Mouse (Mus musculus) limb, embryonic 10.5 days (tissue): Measurements from ENCODE around the gene Rhof. TPM values are rescaled to one million over a fixed set of nuclear protein-coding genes. Genes with fewer than 3 reads are reported as not detected.

ENCODE experiments used
- DNase-seq: peaks from one replicate; pipeline ENCODE4 v3.0.0-alpha.2; 2017; ENCODE audit warnings: low spot score
- H3K27ac ChIP-seq: fragments of 300-500 bp; sonication (generic); 2 replicates; pipeline ENCODE4 v1.5.1; 2016; ENCODE audit warnings: mild to moderate bottlenecking
- H3K27me3 ChIP-seq: fragments of 300-500 bp; sonication (generic); 2 replicates; pipeline ENCODE4 v1.6.1; 2016; ENCODE audit warnings: low read depth, mild to moderate bottlenecking; ENCODE audit not compliant: poor library complexity, severe bottlenecking
- H3K36me3 ChIP-seq: fragments of 300-500 bp; sonication (generic); 2 replicates; pipeline ENCODE4 v1.6.1; 2016; ENCODE audit warnings: mild to moderate bottlenecking, moderate library complexity
- H3K4me1 ChIP-seq: fragments of 300-500 bp; sonication (generic); 2 replicates; pipeline ENCODE4 v1.6.1; 2016
- H3K4me3 ChIP-seq: fragments of 300-500 bp; sonication (generic); 2 replicates; pipeline ENCODE4 v1.5.1; 2016; ENCODE audit warnings: mild to moderate bottlenecking, moderate library complexity
- H3K9me3 ChIP-seq: fragments of 300-500 bp; sonication (generic); replicated peaks from 2 replicates; pipeline ENCODE4 v1.6.1; 2016; ENCODE audit warnings: mild to moderate bottlenecking
- WGBS: fragments of 180-500 bp; shearing (Covaris S2); methylation state at CpG from one replicate; pipeline ENCODE4 v1.1.7; 2016; 5-methylcytosine and 5-hydroxymethylcytosine counted together
- polyA plus RNA-seq: library from polyadenylated mRNA; unstranded; fragments of >200 nt; fragmentation: Nextera tagmentation; extraction: Ambion mirVana; gene quantifications from 2 replicates; pipeline ENCODE4 v1.2.1, GENCODE M21; 2016

Gene Rhof
- polyA plus RNA-seq, 1 experiment from 2014 or later, result 2.0 TPM

DNA sequence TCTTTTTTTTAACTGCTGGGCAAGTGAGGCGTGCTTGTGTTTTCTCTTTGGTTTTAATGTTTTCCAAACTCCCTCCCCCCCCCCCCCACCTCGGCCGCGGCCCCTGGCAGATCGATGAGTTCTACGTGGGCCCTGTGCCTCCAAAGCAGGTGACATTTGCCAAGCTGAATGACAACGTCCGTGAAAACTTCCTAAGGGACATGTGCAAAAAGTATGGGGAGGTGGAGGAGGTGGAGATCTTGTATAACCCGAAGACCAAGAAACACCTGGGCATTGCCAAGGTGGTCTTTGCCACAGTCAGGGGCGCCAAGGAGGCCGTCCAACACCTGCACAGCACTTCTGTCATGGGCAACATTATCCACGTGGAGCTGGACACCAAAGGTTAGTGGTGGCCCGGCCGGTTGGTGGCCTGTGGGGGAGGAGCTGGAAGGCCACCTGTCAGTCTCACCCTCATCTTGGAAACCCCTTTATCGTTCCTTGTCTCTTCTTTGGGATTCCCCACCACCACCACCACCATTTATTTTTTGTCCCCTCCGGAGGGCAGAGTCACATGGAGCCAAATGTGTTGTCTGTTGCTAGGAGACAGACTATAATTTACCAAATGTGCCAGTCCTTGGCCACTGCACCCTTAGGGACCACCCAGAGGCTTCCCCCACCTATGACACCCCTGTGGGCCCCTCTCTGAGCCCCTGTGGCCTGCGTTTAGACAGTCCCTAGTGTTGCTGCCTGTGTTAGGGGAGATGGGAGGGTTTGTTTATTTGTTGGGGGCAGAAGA, 11.7 kb upstream of the Rhof start:
- DNase-seq, result peak; percentile 46
- Histone ChIP-seq H3K9me3 (no peaks in the 10 kb centered on the region), H3K4me1 (peaks cover 52% of the 10 kb centered on the region), H3K27ac (peak overlapping the region; percentile 100; the same call in 1 of the 2 replicates), H3K36me3 (peaks cover 51% of the 10 kb centered on the region), H3K27me3 (no peaks in the 10 kb centered on the region), H3K4me3 (peak overlapping the region; percentile 99)
- 8% methylated on average over 17 of the region's 17 CpGs for WGBS

DNA sequence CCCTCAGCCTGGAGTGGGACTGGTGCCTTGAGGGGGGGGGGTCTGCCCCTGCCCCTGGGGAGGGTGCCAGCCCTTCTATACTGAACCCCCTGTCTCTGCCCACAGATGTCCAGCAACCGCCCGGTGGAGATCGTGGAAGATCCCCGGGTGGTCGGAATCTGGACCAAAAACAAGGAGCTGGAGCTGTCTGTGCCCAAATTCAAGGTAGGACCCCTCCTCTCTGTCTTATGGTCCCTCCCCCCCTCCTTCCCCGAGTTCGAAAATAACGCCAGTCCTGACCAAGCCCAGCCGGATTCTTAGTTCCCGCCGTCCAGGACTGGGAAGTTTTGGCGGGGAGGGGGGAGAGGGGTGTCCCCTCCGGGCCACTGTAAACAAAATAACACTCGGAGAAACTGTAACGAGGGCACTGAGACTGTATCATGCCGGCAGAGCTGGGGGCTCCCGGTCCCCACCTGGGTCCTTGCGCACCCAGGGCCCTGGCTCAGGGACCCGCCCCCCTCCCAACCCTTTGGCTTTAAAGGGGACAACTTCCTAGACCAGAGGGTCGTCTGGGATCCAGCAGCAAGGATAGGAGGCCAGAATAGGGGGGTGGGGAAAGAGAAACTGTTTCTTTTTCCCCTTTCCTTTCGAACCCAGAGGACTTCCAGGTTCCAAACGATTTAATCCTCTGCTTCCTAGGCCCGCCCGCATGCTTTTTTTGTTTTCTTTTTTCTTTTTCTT, 10.9 kb upstream of the Rhof start:
- H3K36me3 ChIP-seq, result peaks cover 44% of the 10 kb centered on the region
- H3K27ac ChIP-seq, result peak overlapping the region; percentile 100
- peaks cover 49% of the 10 kb centered on the region for H3K4me1 ChIP-seq
- H3K27me3 ChIP-seq, result no peaks in the 10 kb centered on the region
- peak; percentile 65 for DNase-seq
- H3K4me3 ChIP-seq, result peak overlapping the region; percentile 99
- 2% methylated on average over 24 of the region's 24 CpGs for WGBS
- no peaks in the 10 kb centered on the region for H3K9me3 ChIP-seq

DNA sequence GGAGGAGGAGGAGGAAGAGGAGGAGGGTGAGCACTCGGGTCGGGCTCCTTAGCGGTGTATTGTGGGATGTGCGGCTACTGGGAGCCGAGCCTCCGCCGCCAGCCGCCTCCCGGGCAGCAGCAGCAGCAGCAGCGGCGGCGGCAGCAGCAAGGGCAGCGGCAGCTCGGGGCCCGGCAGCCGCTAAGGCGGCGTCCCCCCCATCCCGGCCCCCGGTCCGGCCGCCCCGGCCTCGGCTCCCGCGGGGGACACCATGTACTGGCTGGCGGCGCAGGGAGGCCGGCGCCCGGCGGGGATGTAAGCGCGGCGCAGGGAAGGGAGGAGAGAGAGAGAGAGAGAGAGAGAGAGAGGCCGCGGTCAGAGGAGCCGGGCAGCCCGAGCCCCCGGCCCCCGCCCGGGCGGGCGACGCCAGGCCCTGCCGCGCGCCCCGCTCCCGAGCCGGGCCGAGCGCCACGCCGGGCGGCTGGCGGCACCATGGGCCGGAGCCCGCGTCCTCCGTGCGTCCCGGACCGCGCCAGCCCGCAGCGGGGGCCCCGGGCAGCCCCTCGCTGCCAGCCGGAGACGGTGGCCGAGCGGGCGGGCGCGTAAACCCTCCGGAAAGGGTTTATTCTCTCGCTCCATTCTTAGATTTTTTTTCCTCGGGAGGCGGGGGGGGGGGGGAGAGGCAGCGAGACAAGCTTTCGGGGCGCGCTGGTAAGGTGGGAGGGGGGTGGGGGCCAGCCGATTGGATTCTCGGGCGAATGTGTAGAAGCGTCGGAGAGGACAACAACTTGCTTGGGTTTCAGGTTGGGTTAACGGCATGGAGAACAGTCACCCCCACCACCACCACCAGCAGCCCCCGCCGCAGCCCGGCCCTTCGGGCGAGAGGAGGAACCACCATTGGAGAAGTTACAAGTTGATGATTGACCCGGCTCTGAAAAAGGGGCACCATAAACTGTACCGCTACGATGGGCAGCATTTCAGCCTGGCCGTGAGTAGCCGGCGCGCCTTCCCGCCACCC, 10.0 kb upstream of the Rhof start, which contains the start of gene Setd1b:
Gene Setd1b (plus strand): TSS at position 33 of the 997 bp plus-strand sequence.
- peak within 1 kb of the TSS; percentile 99 for H3K4me3 ChIP-seq
- peak; percentile 60 for DNase-seq
- peaks cover 37% of the 10 kb centered on the region for H3K36me3 ChIP-seq
- peaks cover 53% of the 10 kb centered on the region for H3K4me1 ChIP-seq
- no peaks in the 10 kb centered on the region for H3K9me3 ChIP-seq
- under 1% methylated on average over 88 of the region's 103 CpGs for whole genome bisulfite sequencing
- H3K27ac ChIP-seq, result peak within 1 kb of the TSS; percentile 100
- no peaks in the 10 kb centered on the region for H3K27me3 ChIP-seq

DNA sequence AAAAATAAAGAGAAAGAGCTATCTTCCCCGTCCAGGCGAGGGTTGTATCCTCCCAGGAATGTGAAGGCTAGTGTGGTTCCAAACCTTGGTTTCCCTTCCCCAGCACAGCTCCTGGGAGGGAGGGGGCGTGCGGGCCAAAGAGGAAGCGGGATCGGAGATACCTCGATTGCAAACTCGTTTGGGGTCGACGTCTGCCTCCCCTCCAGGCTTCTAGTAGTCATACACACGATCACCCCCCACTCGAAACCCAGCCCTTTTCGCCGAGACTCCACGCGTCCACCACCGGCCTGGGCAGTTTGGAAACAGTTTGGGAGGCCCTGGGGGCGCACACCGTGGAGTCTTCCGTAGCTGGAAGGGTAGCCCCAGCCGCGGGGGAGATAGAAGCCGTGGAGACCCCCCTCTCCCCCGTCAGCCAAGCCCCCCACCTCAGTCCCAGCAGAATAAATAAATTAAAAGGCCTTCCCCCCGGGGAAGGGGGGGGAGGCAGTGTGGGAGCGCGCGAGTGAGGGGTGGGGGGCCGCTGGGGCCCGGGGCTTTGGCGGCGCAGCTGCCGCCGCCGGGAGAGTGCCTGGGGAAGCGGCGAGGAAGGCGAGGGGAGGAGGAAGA, 9.2 kb upstream of the Rhof start:
- WGBS, result under 1% methylated on average over 38 of the region's 38 CpGs
- peaks cover 33% of the 10 kb centered on the region for H3K36me3 ChIP-seq
- H3K27ac ChIP-seq, result peak overlapping the region; percentile 100
- H3K9me3 ChIP-seq, result no peaks in the 10 kb centered on the region
- peak; percentile 76 for DNase-seq
- H3K4me1 ChIP-seq, result peaks cover 60% of the 10 kb centered on the region
- peak overlapping the region; percentile 99 for H3K4me3 ChIP-seq
- H3K27me3 ChIP-seq, result no peaks in the 10 kb centered on the region

DNA sequence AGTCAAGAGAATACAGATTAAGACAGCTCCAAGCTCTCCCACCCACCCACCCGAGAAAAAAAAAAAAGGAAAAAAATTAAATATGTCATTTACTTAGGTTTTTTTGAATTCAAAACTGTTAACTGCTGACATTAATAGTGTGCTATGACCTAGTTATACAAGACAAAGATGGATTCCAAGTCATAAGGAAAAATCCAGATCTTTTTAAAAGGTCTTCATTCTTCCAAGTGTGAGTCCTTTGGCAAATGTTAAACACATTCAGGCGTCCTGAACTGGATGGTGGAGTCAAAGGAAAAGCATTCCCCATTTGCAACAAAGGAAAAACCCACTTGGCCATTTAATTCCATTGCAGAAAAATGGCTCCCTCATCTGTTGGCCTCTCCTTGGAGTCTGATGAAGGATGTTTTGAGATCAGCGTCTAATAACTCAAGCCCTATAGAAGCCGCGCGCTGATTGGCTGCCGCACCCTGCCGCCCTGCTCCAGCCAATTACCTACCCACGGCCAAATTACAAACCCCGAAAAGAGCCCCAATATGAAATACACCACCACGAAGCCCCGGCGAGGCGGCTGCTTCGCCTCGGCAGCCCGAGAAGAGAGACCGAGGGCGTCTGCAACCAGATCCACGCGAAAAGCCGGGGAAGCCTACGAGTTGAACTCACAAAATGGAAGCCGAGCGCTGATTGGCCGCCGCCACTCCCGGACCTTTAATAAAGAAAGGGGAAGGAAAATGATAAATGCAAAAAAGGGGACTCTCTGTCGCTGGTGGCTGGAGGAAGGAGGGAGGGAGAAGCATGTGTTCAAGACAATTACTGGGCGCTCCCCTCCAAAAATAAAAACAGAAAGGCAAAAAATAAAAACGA, 8.4 kb upstream of the Rhof start:
- WGBS, result under 1% methylated on average over 31 of the region's 31 CpGs
- peaks cover 62% of the 10 kb centered on the region for H3K4me1 ChIP-seq
- H3K36me3 ChIP-seq, result peaks cover 28% of the 10 kb centered on the region
- peak overlapping the region; percentile 100 for H3K27ac ChIP-seq
- no peaks in the 10 kb centered on the region for H3K27me3 ChIP-seq
- peak overlapping the region; percentile 99 for H3K4me3 ChIP-seq
- no peaks in the 10 kb centered on the region for H3K9me3 ChIP-seq
- peak; percentile 92 for DNase-seq

DNA sequence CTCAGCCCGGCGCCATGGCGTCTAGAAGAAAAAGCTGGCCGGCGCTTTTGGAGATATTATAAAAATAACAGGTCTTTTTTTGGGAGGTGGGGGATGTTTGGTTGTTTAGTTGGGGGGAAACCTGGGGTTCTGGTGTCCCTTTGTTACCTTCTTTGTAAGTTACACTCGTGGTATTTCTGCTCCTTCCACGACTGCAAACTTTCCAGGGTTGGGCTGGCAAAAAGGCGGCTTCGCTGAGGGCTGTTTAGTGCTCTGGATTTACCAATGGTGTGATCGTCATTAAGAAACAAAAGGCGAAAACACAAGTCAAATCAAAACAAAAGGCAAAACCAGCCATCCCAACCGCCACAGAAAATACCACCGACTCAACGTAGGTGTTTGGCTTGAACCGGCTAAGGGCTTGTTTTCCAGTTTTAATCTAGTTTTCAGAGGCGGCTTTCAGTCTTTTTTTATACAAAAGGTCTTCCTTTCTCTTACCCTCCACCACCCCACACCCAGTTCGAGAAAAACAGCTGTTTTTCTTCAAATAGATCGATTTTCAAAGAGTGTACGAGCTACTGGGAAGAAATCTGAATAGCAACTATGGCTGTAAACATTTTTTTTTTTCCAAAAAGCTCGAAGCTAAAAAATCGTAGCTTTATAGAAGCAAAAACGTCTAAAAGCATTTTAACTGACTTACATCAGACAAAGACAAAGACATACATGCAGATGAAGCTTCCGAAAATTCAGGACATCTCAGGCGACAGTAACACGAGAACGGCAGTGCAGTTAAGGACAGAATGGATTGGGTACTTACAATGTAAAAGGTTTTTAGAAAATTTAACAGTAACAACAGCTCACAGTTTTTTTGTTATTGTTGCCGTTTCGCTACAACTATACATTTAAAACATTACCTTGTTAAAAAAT, 7.5 kb upstream of the Rhof start:
- under 1% methylated on average over 28 of the region's 28 CpGs for WGBS
- H3K27ac ChIP-seq, result peak overlapping the region; percentile 100
- peak overlapping the region; percentile 99 for H3K4me3 ChIP-seq
- peak; percentile 60 for DNase-seq
- peaks cover 62% of the 10 kb centered on the region for H3K4me1 ChIP-seq
- no peaks in the 10 kb centered on the region for H3K9me3 ChIP-seq
- H3K36me3 ChIP-seq, result peaks cover 29% of the 10 kb centered on the region
- H3K27me3 ChIP-seq, result no peaks in the 10 kb centered on the region

DNA sequence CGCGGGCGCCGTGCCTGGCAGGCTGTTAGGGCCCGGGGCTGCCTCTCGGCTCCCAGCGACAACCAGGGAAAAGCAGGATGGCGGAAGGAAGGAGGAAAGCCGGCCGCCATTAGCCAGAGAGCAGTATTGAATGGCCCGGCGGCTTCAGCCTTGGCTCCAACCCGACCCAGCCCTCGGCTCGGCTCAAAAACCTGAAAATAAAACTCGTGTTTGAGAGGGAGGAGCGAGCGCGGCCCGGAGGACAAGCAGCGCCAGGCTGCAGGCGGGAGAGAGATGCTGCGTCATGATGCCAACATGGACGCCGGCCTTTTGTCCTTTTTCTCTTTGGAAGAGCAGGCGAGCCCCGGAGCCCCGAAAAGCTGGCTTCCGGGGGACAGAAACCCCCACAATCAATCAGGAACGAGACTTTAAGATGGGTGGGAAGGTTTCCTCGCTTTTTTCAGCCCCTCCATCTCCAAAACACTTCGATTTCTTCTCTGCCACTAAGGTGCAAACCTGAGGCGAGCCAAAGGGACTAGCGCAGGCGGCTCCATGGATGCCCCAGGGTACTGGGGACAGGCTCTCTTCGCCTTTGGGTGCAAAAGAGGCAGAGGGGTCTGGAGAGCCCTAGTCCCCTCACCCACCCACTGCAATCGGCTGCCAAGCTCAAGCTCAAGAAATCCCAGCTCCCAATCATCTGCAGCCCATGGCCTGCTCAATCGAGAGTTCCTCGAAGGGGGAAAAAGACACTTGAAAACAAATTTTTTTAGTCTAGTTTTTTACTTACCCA, 6.6 kb upstream of the Rhof start:
- Histone ChIP-seq H3K27me3 (no peaks in the 10 kb centered on the region), H3K9me3 (no peaks in the 10 kb centered on the region), H3K27ac (peak overlapping the region; percentile 100), H3K4me1 (peaks cover 62% of the 10 kb centered on the region), H3K36me3 (peaks cover 29% of the 10 kb centered on the region), H3K4me3 (peak overlapping the region; percentile 99)
- DNase-seq, result peak; percentile 82
- under 1% methylated on average over 39 of the region's 39 CpGs for WGBS

DNA sequence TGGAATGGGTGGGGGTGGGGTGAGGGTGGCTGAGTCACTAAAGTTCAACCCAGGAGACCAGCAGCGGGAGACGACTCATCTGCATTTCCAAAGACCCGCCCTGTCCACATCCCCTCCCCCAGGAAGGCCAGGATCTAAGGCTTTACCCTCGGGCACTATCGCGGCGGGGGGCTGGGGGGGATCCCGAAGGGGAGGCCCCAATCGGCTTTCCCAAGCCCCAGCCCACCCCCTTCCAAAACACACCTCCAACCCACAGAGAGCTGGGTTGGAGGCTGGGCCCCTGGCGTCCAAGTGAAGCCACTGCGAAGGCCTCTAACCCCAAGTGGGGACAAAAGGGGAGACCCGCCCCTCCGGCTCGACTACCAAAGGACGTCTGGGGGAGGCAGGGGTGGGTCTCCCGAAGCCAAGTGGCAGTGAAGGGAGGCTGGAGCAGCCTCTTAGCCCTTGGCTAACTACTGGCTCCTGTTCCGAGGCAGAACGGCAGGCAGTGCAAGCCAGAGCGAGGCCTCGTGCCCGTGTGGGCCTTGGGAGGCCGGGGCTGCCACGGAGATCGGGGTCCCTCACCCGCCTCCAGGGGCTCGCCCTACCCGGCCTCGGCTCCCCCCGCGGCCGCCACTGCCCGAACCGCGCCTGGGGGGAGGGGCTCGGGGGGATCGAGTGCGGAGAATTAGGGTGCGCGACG, 5.9 kb upstream of the Rhof start:
- peak; percentile 88 for DNase-seq
- Histone ChIP-seq H3K4me1 (peaks cover 62% of the 10 kb centered on the region), H3K36me3 (peaks cover 35% of the 10 kb centered on the region), H3K4me3 (peak overlapping the region; percentile 99), H3K27ac (peak overlapping the region; percentile 100), H3K9me3 (no peaks in the 10 kb centered on the region), H3K27me3 (no peaks in the 10 kb centered on the region)
- under 1% methylated on average over 40 of the region's 40 CpGs for WGBS

DNA sequence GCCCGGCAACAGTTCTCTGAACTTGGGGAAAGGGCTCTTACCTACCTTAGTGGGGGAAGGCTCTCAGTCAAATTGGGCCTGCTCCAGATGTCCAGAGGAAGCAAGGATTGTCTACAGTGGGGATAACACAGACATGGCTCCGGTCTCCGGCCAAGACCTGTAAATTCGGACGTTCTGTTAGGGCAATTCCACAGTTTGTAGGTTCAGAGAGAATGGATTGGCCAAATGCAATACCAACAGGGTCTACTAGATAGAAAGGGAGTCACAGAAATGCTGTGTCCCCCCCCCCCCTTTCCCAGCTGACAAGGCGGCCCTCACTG, 5.4 kb upstream of the Rhof start:
- DNase-seq, result no peak
- WGBS, result under 1% methylated on average over 6 of the region's 6 CpGs
- Histone ChIP-seq H3K4me1 (peaks cover 63% of the 10 kb centered on the region), H3K4me3 (peak overlapping the region; percentile 99), H3K27ac (peak overlapping the region; percentile 100), H3K27me3 (no peaks in the 10 kb centered on the region), H3K36me3 (peaks cover 39% of the 10 kb centered on the region), H3K9me3 (no peaks in the 10 kb centered on the region)
